Mouse (Mus musculus) hindbrain, embryonic 16.5 days (tissue): Measurements from ENCODE around the gene Cyp2d11. TPM values are rescaled to one million over a fixed set of nuclear protein-coding genes. Genes with fewer than 3 reads are reported as not detected.
"Not testable (repeated sequence)": the region's sequence is repeated elsewhere in the genome, so short reads cannot be mapped to it uniquely, and the experiment has no call there.

Source experiments
- ATAC-seq: fragments of 200-750 bp; cut with Nextera tagmentation; 2 replicates; pipeline ENCODE4 v1.8.0; 2017; ENCODE audit warnings: moderate TSS enrichment, moderate library complexity
- H3K27ac ChIP-seq: fragments of 300-500 bp; sonication (generic); 2 replicates; pipeline ENCODE4 v1.5.1; 2014; ENCODE audit warnings: low read depth, mild to moderate bottlenecking, control low read depth, low read length, moderate library complexity
- H3K27me3 ChIP-seq: fragments of 300-500 bp; sonication (generic); replicated peaks from 2 replicates; pipeline ENCODE4 v1.6.1; 2014; ENCODE audit warnings: low read length; ENCODE audit not compliant: control insufficient read depth, insufficient read depth
- H3K36me3 ChIP-seq: fragments of 300-500 bp; sonication (generic); 2 replicates; pipeline ENCODE4 v1.6.1; 2014; ENCODE audit warnings: mild to moderate bottlenecking, low read length, moderate library complexity, mixed read lengths; ENCODE audit not compliant: control insufficient read depth, insufficient read depth
- H3K4me1 ChIP-seq: fragments of 300-500 bp; sonication (generic); 2 replicates; pipeline ENCODE4 v1.6.1; 2014; ENCODE audit warnings: low read depth, low read length; ENCODE audit not compliant: control insufficient read depth, insufficient read depth
- H3K4me2 ChIP-seq: fragments of 300-500 bp; sonication (generic); 2 replicates; pipeline ENCODE4 v1.6.1; 2014; ENCODE audit warnings: mild to moderate bottlenecking, low read length, control low read depth, moderate library complexity
- H3K4me3 ChIP-seq: fragments of 300-500 bp; sonication (generic); 2 replicates; pipeline ENCODE4 v1.5.1; 2014; ENCODE audit warnings: mild to moderate bottlenecking, low read length, control low read depth, moderate library complexity
- H3K9ac ChIP-seq: fragments of 300-500 bp; sonication (generic); 2 replicates; pipeline ENCODE4 v1.6.1; 2014; ENCODE audit warnings: low read depth, mild to moderate bottlenecking, control low read depth, low read length, moderate library complexity
- H3K9me3 ChIP-seq: fragments of 300-500 bp; sonication (generic); 2 replicates; pipeline ENCODE4 v1.6.1; 2014; ENCODE audit warnings: mild to moderate bottlenecking, low read length, moderate library complexity; ENCODE audit not compliant: control insufficient read depth
- WGBS: fragments of 180-500 bp; shearing (Covaris S2); extraction: QIAGEN DNeasy Blood & Tissue Kit; methylation state at CpG from one replicate; pipeline ENCODE4 v1.1.7; 2014; 5-methylcytosine and 5-hydroxymethylcytosine counted together
- polyA plus RNA-seq: library from polyadenylated mRNA; unstranded; fragments of >200 nt; fragmentation: Nextera tagmentation; extraction: Ambion mirVana; gene quantifications from 2 replicates; pipeline ENCODE4 v1.2.1, GENCODE M21; 2015

Cyp2d11 gene
- polyA plus RNA-seq, 1 experiment from 2014 or later, result not detected

DNA sequence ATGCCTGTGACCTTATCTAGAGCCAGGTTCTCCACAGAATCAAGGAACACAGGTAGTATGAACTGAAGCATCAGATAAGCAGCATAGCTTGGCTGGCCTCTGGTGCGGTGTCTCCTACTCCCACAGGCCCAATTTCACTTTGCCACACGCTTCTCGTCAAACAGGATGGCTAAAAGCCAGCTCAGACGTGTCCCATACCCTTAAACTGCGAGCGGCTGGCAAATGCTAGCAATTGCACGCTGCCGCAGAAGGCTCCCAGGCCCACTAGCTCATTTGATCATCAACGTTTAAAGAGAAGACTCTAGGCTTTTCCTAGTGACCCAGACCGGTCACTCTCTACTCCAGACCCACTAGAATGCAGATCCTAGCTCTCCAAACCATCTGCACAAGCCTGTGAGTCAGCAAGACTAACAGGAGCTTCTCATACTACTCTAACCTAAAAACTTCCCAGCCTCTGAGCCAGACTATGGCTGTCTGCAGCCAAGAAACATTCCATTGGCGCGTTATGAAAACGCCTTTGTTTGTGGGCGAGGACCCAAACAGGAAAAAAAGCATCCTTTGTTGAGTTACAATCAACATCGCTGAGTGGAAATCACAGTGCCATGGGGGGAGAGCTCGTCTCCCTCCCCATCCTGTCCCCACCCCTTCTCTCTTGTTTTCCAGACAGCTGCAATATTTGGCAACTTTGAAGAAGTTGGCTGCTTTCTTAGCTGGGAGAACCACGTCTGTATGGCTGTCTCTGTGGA, 17.3 kb downstream of the Cyp2d11 start:
- WGBS, result 48% methylated on average over 17 of the region's 17 CpGs
- Histone ChIP-seq H3K36me3 (no peaks in the 10 kb centered on the region), H3K9me3 (no peaks in the 10 kb centered on the region), H3K27ac (no peak overlapping the region), H3K4me3 (no peak overlapping the region), H3K27me3 (no peaks in the 10 kb centered on the region), H3K4me1 (peaks cover 7% of the 10 kb centered on the region), H3K9ac (no peak overlapping the region), H3K4me2 (no peak overlapping the region)
- ATAC-seq, result peak; percentile 19; the same call in 1 of the 2 replicates

DNA sequence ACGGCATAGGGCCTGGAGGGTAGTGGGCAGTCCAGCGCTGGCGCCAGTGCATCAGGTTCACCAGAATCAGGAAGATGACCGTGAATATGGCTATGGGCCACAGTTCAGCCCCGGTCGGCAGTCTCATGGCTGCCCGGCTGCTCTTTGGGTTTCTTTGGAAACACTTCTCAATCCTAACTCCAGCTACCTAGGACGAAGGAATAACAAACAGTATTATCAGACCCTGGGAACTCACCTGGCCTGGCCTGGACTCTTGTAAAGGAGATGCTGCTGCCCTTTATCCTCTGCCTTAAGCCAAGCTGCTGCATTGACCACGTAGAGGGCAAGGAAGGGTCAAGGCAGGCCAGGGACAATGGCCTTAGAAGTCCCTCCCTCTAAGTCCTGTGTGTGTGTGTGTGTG, 18.0 kb downstream of the Cyp2d11 start:
- H3K4me3 ChIP-seq, result no peak overlapping the region
- no peaks in the 10 kb centered on the region for H3K36me3 ChIP-seq
- H3K9ac ChIP-seq, result no peak overlapping the region
- no peaks in the 10 kb centered on the region for H3K9me3 ChIP-seq
- 90% methylated on average over 9 of the region's 9 CpGs for WGBS
- no peak overlapping the region for H3K27ac ChIP-seq
- no peak overlapping the region for H3K4me2 ChIP-seq
- no peaks in the 10 kb centered on the region for H3K27me3 ChIP-seq
- peaks cover 3% of the 10 kb centered on the region; the same call in 1 of the 2 replicates for H3K4me1 ChIP-seq
- ATAC-seq, result no peak

DNA sequence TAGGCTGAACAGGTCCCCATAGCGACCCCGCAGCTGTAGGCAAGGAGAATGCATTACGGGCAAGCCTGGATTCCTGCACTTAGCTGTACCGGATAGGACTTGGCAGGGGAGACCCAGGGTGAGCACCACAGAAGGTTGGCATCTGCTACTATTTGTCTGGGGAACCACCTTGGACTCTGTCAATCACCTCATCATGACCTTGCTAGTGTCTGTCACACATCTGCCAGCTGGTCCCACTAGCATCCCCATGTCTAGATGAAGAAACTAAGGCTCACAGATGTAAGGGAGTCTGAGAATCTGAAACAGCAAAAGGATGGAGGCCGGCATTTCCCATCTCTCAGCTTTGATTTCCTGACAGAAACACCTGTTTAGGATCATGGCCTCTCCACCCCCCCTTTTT, 19.4 kb downstream of the Cyp2d11 start:
- H3K4me1 ChIP-seq, result no peaks in the 10 kb centered on the region; the same call in 1 of the 2 replicates
- no peak overlapping the region for H3K4me2 ChIP-seq
- ATAC-seq, result no peak
- H3K9ac ChIP-seq, result no peak overlapping the region
- H3K9me3 ChIP-seq, result no peaks in the 10 kb centered on the region
- H3K36me3 ChIP-seq, result no peaks in the 10 kb centered on the region
- no peaks in the 10 kb centered on the region for H3K27me3 ChIP-seq
- H3K27ac ChIP-seq, result no peak overlapping the region
- no peak overlapping the region for H3K4me3 ChIP-seq
- WGBS, result 67% methylated on average over 5 of the region's 5 CpGs

DNA sequence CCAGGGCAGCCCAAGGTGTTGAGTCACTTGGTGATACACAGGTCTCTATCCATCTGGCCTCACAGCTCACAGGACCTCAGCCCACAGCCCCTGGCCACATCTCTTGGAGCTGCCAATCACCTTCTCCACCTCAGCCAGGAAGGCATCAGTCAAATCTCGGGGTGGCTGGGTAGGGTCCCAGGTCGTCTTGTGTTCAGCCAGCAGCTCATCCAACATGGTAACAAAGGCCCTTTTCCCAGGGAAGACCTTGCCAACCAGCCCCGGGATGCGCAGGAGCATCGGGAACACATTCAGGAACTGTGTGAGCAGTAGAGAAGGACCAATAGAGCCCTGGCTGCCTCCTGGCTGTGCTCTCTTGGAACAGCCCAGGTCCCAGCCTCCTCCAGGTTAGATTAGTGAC, 20.8 kb downstream of the Cyp2d11 start:
- no peaks in the 10 kb centered on the region for H3K27me3 ChIP-seq
- H3K4me3 ChIP-seq, result no peak overlapping the region
- WGBS, result 91% methylated on average over 5 of the region's 5 CpGs
- H3K4me2 ChIP-seq, result no peak overlapping the region
- H3K4me1 ChIP-seq, result no peaks in the 10 kb centered on the region; the same call in 1 of the 2 replicates
- H3K9me3 ChIP-seq, result no peaks in the 10 kb centered on the region
- no peak overlapping the region for H3K27ac ChIP-seq
- no peak for ATAC-seq
- no peaks in the 10 kb centered on the region for H3K36me3 ChIP-seq
- H3K9ac ChIP-seq, result no peak overlapping the region

DNA sequence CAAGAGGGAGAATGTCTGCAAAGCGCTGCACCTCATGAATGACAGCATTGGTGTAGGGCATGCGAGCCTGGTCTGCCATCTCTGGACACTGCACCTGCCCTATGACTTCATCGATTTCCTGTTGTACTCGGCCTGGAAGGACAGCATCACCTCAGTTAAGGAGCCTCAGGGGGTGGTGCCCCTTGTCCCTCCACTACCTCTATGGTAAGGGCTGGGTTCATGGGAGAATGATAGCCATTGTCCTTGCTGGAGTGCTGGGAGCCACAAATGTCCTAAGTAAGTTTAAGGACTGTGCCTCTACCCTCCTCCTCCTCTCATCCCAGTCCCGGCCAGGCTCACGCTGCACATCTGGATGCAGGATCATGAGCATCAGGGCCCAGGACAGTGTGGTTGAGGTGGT, 21.4 kb downstream of the Cyp2d11 start:
- no peaks in the 10 kb centered on the region; the same call in 1 of the 2 replicates for H3K4me1 ChIP-seq
- H3K4me2 ChIP-seq, result no peak overlapping the region
- H3K9ac ChIP-seq, result no peak overlapping the region
- no peaks in the 10 kb centered on the region for H3K9me3 ChIP-seq
- no peaks in the 10 kb centered on the region for H3K36me3 ChIP-seq
- WGBS, result 92% methylated on average over 6 of the region's 6 CpGs
- H3K27me3 ChIP-seq, result no peaks in the 10 kb centered on the region
- no peak overlapping the region for H3K4me3 ChIP-seq
- ATAC-seq, result no peak
- no peak overlapping the region for H3K27ac ChIP-seq

DNA sequence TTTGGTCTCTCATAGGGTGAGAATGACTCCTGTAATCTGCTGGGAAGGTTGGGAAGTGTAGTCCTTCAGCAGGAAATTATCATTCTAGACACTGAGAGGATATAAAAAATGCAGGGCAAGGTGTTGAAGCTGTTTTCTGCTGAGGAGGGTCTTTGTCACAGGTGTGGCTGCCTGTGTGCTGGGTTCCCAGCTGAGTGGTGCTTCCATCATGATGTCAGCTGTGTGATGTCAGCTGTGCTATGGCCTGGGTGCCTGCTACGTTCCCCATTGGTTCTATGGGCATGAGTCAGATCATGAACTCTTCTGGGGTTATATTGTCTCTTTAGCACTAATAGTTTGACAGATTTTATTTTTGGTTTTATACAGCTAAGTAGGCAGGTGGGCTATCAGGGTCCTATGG, 25.0 kb downstream of the Cyp2d11 start:
- H3K27me3 ChIP-seq, result no peaks in the 10 kb centered on the region
- H3K27ac ChIP-seq, result no peak overlapping the region
- H3K9ac ChIP-seq, result no peak overlapping the region
- no peak for ATAC-seq
- H3K4me1 ChIP-seq, result no peaks in the 10 kb centered on the region
- no peak overlapping the region for H3K4me2 ChIP-seq
- H3K36me3 ChIP-seq, result no peaks in the 10 kb centered on the region
- 86% methylated on average over 1 of the region's 1 CpGs for WGBS
- H3K4me3 ChIP-seq, result no peak overlapping the region
- H3K9me3 ChIP-seq, result no peaks in the 10 kb centered on the region

DNA sequence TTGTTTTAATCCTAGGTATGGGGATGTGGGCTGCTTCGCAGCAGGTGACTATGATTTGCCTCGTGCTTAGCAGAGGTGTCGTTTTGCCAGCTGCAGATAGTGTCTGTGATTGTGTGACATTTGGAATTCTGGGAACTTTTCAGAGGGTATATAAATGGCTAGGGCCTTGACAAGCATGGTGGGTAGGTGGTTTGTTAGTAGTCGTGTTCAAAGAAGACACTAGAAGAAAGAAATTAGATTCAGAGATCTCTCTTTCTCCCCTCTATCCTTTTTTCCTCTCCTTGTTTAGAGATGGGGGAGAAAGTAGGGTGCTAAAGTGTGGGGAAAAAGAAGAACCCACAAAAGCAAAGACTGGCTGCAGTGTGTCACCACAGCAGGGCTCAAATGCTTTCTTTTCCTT, 25.7 kb downstream of the Cyp2d11 start:
- Histone ChIP-seq H3K9ac (no peak overlapping the region), H3K4me1 (no peaks in the 10 kb centered on the region), H3K4me3 (no peak overlapping the region), H3K27ac (no peak overlapping the region), H3K4me2 (no peak overlapping the region), H3K27me3 (no peaks in the 10 kb centered on the region), H3K9me3 (no peaks in the 10 kb centered on the region), H3K36me3 (no peaks in the 10 kb centered on the region)
- WGBS, result 92% methylated on average over 4 of the region's 4 CpGs
- ATAC-seq, result no peak

DNA sequence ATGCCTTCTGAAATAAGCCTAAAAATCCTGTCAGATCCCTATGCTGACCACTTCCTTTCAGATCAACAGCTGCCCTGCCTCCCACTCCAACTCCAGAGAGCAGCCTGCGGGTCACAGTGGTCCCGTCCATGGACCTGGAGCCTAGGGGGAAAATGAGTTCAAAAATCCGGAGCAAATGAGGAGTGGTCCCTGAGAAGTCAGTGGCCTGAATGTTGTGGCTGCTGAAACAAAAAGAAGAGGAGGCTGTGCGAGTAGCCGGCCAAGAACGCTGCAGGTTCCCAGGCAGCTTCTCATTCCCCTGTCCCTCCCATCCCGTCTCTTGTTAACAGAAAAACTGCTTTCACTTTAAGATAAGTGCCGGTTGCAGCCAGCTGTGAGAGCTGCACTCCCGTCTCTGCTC, 29.3 kb downstream of the Cyp2d11 start:
- not testable (repeated sequence) for H3K4me1 ChIP-seq, H3K27ac ChIP-seq, ATAC-seq, H3K4me3 ChIP-seq, H3K9me3 ChIP-seq, H3K27me3 ChIP-seq, H3K9ac ChIP-seq, H3K36me3 ChIP-seq, H3K4me2 ChIP-seq
- 21% methylated on average over 6 of the region's 9 CpGs for WGBS

DNA sequence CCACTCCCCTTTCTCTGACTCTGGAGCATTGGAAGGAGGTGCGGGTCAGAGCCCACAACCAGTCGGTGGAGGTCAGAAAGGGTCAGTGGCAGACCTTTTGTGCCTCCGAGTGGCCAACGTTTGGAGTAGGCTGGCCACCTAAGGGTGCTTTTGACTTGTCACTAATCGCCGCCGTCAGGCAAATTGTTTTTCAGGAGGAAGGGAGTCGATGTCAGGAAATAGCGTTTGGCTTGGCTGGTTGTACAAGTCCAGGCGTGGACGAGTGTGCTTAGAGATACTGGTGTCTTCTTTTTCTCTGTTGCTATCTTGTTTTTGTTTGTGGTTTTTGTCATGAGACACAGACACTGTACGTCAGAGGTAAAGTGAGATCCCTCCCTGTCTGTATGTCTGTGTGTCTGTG, 30.0 kb downstream of the Cyp2d11 start:
- 79% methylated on average over 7 of the region's 12 CpGs for whole genome bisulfite sequencing
- not testable (repeated sequence) for H3K4me2 ChIP-seq, H3K27me3 ChIP-seq, ATAC-seq, H3K9ac ChIP-seq, H3K27ac ChIP-seq, H3K36me3 ChIP-seq, H3K4me3 ChIP-seq, H3K4me1 ChIP-seq, H3K9me3 ChIP-seq
